Mouse (Mus musculus) embryo, embryonic 11 days (tissue): ENCODE data around the gene Fam133b.
A peak's percentile ranks its signal among the peaks of the same experiment; 100 is the strongest.

Experiments used
- DNase-seq: peaks from one replicate; pipeline ENCODE4 v3.0.0-alpha.2; 2015

The Fam133b gene

DNA sequence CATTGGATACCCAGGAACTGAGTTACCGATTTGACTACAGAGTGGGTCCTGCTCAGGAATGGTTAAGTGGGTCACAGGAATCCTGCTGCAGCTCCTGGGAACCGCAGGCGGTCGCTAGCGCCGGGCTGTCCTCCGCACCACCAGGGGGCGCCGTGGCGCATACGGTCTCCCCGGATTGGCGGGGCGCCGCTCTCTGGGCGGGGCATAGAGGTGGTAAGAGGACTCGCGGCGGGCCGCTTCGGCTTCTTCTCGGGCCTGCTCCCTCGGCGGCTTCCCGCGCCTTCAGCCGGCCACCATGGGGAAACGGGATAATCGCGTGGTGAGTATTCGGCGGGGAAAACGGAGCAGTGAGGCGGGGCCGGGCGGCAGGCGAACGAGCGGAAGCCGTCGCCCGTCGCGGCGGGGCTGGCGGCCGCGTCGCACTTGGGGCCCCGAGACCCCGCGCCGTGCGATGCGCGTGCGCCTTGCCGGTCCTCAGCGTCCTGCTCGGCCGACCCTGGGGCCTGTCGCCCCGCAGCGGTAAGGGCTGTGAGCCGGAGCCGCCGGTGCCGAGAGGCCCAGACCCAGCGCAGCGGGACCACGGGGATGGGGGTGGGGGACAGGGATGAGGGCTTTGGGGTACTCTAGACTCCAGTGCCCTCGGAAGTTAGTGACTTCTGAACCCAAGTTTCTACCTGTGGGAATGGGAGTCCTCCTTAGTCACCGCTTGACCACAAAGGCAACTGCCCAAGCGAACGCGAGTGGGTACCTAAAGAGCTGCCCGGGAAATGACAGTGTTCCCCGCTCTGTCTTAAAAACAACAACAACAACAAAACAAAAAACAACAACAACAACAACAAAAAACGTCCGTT is at the start of gene Fam133b:
Gene Fam133b (plus strand): TSS at position 205 of the 851 bp plus-strand sequence.
- DNase-seq = peak; percentile 95

- no peak for DNase-seq
Measured at GRCm38 (mm10) chr5:3493968-3494367, 49.7 kb upstream of the Fam133b start.

- DNase-seq = no peak
Measured at GRCm38 (mm10) chr5:3494452-3495187, 49.0 kb upstream of the Fam133b start.

- DNase-seq = no peak
Measured at GRCm38 (mm10) chr5:3497505-3497925, 46.1 kb upstream of the Fam133b start.

GRCm38 (mm10) chr5:3500298-3500697 is 43.3 kb upstream of the Fam133b start:
- DNase-seq = no peak

DNA sequence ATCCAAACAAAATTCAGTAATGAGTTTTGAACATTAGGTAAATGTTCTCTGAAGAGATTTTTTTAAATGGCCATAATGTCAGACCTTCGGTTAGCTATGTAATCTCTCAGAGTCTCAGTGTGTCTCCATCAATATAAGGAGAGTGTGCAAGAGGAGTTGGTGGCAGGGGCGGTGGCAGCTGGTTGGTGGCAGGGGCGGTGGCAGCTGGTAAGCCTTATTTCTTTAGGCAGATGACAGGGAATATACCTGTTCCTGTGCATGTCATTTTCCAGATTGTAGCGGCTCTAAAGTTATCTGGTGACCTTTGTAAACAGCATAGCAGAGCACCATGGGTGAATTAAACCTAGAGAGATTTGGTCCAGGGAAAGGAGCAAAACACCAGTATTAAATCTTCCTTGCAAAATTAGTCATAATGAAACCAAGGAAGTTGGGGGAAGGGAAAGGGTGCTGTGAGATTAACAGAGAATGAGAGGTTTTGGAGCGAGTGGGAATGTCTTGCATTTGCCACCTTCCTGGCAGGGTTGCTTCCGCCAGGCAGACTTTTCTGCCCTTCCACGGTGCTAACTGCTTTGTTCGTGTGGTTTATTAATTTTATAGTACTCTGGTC is 42.6 kb upstream of the Fam133b start:
- DNase-seq = no peak

DNA sequence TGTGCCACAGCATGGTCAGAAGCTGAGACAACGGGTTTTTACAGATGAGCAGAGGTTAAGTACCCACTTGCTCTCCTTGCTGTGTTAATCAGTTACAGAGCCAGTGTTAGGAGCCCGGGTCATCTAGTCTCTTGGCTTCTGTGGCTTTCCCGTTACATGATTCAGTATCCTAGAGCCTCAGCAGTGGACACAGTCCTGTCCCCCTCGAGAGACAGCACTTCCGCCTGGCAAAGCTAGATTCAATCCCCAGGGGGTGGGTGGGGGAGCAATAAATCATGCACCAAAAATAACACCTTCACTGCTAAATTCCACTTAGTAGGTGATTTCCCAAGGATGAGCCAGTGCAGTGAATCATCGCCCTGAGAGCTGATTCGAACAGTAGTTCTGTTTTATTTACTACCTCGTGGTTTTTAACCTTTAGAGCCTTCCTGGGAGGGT is 42.0 kb upstream of the Fam133b start:
- no peak for DNase-seq

GRCm38 (mm10) chr5:3502610-3503350 is 40.9 kb upstream of the Fam133b start:
- DNase-seq = no peak

- DNase-seq = no peak
Measured at GRCm38 (mm10) chr5:3503373-3503772, 40.3 kb upstream of the Fam133b start.

DNA sequence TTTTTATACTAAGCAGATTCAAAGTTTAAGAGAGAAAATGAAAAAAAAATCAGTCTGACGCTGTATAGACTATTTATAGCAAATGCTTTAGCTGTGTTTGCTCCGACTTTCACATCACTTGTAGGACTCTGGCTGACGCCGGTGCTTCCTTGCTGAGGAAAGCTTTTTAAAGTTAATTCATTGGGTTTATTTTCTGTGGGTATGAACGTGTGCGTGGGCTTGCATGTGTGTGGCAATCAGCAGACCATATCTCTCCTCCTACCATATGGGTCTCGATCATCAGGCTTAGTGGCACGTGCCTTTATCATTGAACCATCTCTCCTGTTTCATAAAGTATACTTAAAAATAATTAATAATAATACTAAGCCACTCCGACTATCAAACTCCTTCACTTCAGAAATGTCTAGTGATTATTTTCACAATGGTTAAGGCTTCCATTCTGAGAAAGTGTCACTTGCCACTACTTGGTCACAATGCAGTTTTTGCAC is 39.8 kb upstream of the Fam133b start:
- DNase-seq = no peak

GRCm38 (mm10) chr5:3504453-3504852 is 39.2 kb upstream of the Fam133b start:
- no peak for DNase-seq

DNA sequence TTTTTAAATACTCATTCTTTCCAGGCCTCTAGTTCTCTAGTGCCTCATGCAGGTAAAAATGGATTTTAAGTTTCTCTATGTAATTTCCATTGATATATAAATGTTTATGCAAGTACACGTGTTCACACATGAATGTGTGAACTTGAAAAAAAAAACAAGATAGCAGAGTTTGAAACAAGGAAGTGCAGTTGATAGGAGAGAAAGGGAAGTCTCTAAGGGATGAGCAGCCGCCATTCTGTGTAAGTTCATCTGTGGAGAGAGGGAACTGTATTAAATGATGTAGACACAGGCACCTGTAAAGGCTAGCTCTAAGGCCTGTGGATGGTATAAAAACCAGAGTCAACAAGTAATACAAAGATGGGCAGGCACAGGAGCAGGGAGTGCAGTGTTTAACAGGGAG is 38.1 kb upstream of the Fam133b start:
- no peak for DNase-seq

- DNase-seq = no peak
Measured at GRCm38 (mm10) chr5:3508480-3509381, 34.9 kb upstream of the Fam133b start.

- DNase-seq = no peak
Measured at GRCm38 (mm10) chr5:3509503-3509902, 34.1 kb upstream of the Fam133b start.

- no peak for DNase-seq
Measured at GRCm38 (mm10) chr5:3511097-3511795, 32.4 kb upstream of the Fam133b start.

DNA sequence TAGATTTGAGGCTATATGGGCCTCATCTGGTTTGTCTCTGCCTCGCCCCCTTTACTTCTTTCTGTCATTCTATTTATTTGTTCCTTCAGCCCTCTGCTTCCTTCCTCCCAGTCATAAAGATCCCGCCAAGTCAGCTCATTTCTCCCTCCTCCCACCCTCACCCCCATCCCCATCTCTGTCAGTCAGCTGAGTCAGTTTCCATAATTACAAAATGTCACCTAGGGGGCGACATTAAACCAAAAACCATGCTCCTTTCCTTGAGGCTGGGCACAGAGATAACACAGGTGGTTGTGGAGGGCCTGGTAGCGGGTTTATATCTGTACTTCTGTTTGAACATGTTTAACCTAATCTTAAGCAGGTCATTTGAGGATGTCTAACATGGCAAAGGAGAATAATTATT is 31.0 kb upstream of the Fam133b start:
- DNase-seq = no peak

DNA sequence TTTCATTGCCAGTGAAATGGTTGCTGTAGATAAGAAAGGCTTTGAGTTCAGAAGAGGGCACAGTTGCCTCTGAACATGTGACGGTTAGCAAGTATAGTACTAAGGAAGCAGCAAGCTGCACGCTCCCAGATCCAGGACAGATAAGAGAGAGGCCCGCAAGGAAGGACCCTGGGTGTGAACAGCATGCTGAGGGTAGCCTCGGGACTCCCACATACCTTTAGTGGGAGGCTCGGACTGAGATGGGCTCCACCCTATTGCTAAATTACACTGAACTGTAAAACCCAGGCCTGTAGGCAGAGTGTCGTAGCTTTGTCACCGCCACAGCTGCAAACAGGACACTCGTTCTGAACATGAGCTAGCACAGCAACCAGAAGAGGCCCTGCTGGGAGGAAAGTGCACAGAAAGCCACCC is 28.7 kb upstream of the Fam133b start:
- no peak for DNase-seq

GRCm38 (mm10) chr5:3515477-3515876 is 28.2 kb upstream of the Fam133b start:
- no peak for DNase-seq

DNA sequence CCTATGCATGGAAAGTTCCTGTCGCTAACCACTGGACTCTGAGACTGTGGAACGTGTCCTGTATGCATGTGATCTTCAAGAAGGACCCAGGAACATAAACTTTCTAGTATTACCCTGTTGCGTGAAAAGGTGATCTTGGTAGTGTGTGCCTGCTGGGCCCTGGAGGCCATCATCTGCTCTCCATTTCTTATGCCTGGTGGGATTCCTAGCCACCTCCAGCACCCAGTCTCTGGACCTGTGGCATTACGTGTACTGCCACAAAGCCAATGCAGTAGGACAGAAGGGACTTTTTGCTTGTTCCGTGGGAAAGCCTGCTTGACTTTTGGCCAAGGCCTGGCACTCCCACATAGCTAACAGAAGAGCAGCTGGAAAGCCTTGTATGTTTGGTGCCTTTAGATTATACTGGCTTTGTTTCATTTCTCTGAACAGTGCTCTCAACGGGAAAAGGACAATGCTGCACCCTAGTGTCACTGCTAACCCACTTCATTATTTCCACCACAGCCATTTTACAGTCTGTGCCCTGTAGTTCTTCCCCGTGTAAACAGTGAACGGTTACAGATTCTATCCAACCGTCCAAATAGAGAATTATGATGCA is 27.1 kb upstream of the Fam133b start:
- DNase-seq = peak; percentile 35
